Mouse (Mus musculus): ENCODE results near the gene Slf2.

The Slf2 gene

DNA sequence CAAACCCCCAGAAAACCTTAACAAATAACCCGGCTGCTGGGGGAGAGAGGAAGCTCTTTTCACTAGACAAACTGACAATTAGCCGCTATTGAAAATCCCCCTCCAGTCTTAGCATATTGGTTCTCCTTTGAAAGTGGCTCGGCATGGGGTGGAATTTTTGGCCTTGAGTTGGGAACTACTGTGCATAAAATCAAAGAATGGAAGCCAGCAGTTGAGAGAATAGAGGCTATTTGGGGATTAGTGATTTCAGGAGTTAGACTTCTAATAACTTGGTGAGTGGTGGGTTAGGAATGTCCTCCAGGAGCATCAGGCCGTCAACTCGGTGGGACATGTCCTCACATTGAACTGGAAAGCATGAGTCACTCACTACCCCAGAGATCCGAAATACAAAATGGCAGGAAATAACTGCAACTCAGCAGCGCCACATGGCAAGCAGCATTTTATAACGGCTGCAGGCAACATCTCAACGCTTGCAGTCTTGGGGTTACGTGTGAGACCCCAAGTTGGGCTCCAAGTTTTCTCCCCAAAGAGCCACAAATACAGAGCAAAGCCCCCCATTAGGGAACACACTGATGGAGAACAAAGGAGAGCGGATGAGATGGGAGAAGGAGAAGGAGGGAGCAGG is 22.0 kb upstream of the Slf2 start:
- no peak for DNase-seq (ENCODE audit: low read depth)

DNA sequence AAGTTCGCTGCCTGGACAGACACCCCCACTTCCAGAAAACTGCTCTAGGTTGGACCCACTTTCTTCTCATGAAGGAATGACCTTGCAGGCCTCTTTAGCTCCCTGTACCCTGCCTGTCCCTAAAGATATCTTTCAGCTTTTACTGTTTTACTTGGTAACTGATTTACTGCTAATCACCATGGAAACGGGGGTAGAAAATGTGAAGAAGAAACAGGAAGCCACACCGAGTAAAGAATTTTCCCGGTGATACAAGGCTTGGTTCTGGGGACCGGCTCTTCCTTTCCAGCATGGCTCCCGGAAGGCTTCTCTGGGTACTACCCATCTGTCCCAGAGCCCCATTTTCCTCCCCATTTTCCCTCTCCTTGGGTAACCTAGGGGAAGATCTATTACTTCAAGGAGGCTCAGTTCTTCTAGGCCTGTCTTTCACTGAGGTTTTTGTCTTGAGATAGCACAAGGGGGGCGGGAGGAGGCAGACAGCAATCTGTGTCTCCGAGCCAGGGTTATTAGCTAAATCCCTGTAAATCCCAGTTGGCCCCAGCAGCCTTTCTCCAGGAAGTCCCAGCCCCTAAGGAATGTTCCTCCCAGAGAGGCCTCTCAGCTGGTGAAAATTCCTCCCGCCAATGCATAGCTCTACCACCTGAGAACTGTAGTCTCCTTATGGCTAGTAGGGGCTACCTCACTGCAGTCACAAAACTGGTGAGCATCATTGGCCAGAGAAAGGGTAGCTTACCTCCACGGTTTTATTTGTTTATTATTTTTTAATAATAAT is 16.3 kb upstream of the Slf2 start:
- DNase-seq (ENCODE audit: low read depth) = no peak

- no peak for DNase-seq (ENCODE audit: low read depth)
Observed at GRCm38 (mm10) chr19:44918171-44918570, 12.8 kb upstream of the Slf2 start.

DNA sequence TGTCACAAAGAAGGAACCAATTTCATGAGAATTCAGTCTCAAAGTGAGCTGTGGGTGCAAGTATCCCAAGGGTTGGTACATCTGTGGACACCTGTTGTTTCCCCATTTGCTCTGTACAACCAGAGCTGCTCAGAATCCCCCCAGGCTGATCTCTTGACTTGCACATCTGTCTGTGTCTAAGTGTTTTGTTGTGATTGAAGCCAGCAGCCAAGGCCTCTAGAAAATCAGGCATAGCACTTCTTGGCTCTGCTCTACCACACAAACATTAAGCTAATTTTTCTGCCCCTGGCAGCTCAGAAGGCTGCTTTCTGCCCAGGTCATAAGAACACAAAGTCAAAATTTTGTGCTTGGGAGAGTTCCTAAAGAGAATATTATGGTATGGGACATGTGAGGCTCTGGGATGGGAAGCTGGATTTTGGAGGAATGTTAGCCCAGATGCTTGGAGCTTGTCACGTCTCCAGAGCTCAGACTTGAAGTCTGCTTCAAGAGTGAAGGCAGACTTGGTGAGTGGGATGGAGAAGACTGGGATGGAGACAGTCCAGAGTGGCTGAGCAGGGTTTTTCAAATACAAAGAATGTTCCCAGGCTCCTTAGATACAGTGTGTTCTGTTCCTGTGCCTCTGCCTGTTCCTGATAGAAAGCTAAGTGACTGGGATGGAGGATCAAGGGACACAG is 9.3 kb upstream of the Slf2 start:
- DNase-seq (ENCODE audit: low read depth) = no peak

- no peak for DNase-seq (ENCODE audit: low read depth)
Observed at GRCm38 (mm10) chr19:44922521-44922920, 8.4 kb upstream of the Slf2 start.

- no peak for DNase-seq (ENCODE audit: low read depth)
Observed at GRCm38 (mm10) chr19:44924699-44925098, 6.3 kb upstream of the Slf2 start.

DNA sequence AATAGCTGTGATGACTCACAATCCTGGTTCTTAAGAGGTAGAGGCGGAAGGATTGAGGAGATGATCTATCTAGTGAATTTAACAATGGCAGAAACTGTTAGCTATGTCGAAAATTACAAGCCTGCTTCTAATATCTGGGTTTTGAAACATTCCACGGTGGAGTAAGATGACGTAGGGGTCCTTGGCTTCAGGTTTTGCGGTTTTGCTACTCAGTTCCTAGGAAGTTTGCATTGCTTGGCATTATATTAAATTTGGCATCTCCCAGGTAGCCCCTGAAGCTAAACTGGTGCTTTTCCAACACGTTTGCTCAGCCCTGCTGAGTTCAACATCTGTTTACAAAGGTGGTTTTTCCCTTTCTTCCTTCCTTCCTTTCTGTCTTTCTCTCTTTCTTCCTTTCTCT is 4.2 kb upstream of the Slf2 start:
- no peak for DNase-seq (ENCODE audit: low read depth)

GRCm38 (mm10) chr19:44927250-44927649 is 3.7 kb upstream of the Slf2 start:
- DNase-seq (ENCODE audit: low read depth) = no peak

GRCm38 (mm10) chr19:44928185-44928584 is 2.8 kb upstream of the Slf2 start:
- DNase-seq (ENCODE audit: low read depth) = no peak

GRCm38 (mm10) chr19:44929251-44929650 is 1.7 kb upstream of the Slf2 start:
- no peak for DNase-seq (ENCODE audit: low read depth)

DNA sequence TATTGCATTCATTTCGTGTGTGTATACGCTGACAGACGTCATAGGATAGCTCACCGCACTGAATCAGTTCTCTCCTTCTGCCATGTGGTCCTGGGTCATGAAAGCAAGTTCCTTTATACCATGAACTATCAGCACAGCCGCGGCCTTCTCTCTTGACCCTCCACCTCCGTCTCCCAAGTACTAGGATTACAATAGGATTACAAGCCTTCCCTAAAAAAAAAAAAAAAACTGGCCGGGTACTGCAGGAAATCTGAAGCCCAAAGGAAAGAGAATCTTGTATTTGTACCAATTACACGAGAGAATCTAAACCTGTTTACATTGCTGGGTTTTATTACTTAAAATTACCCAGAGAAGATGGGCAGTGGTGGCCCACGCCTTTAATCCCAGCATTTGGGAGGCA is 1.3 kb upstream of the Slf2 start:
- DNase-seq (ENCODE audit: low read depth) = no peak

GRCm38 (mm10) chr19:44930122-44930521 is 829 bp upstream of the Slf2 start:
- DNase-seq (ENCODE audit: low read depth) = no peak

DNA sequence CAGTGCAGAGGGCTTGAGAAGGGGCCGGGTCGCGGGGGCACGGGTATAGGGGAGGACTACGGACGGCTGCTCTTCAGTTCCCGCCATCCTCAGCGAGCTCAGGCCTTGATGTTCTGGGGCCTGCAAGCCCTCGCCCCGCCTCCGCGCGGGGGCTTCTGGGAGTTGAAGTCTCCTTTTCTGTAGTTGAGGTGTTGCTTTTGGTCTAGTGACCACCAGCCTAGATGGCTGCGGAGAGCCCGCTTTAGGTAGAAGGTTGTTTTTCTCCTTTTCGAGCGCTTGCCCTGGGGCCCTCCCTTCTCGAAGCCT is 456 bp downstream of the Slf2 start:
- DNase-seq (ENCODE audit: low read depth) = peak; percentile 50

DNA sequence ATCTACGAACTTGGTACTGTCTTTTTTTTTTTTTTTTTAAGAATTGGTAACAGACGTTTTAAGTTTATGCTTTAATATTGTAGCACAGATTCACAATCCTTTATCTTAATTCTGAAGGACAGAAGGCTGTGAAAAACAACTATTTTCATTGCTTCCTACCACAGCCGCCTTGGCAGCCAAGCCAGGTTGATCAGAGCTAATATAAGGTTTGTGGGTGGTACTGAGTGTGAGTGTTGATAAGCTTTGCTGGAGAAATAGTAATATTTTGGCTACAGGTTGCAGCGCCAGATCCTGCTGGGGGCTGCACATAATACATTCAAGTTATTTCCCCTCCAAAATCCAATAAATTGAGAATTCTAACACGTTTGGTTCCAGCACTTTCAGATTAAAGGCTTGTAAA is 1.1 kb downstream of the Slf2 start:
- no peak for DNase-seq (ENCODE audit: low read depth)

- no peak for DNase-seq (ENCODE audit: low read depth)
Observed at GRCm38 (mm10) chr19:44933136-44933535, 2.2 kb downstream of the Slf2 start.

DNA sequence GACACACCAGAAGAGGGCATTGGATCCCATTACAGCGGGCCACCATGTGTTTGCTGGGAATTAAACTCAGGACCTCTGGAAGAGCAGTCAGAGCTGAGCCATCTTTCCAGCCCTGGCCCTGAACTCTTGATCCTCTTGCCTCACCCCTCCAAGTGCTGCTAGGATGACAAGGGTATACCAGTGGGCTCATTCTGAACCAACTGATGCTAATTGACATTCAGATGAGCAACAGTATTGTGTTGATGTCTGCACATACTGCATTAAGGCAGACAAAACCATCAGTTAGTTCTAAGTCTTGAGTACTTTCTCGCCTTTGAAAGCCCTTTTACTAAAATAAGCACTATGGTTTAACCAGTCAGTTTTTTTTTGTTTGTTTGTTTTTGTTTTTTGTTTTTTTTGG is 28.7 kb downstream of the Slf2 start:
- no peak for DNase-seq (ENCODE audit: low read depth)

GRCm38 (mm10) chr19:44965978-44966377 is 35.0 kb downstream of the Slf2 start:
- DNase-seq (ENCODE audit: low read depth) = no peak

DNA sequence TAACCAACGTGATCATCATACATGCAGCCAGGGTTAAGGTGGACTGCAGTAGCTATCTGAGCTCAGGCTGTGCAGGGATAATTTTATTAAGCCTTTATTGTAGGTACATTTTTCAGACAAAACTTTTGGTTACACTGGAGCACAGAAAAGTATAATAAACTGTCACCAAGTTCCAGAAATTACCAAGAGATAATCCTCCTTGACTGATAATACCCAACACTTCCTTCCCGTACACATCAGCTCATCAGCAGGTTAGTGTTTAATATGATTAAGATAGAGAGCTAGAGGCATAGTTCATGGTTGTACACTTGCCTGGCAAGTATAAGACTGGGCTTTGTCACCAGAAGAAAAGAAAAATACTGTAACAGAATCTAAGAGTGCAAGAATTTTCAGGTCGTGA is 37.4 kb downstream of the Slf2 start:
- no peak for DNase-seq (ENCODE audit: low read depth)

DNA sequence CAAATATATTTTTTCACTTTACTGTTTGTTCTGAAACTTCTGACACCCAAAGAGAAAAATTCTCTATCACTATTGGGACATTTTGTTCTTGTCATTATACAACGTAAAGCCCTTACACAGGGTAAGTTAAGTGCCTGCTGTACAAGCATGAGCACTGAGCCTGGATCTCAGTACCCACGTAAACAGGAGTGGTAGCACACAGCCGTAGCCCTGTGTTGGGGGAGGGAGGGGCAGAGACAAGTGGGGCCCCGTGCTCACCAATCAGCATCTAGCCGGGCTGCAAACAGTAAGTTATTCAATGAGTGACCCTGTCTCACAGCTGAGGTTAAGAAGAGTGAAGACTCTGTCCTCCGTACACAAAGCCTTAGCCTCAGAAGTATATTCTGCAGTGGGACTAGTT is 45.7 kb downstream of the Slf2 start:
- no peak for DNase-seq (ENCODE audit: low read depth)

DNA sequence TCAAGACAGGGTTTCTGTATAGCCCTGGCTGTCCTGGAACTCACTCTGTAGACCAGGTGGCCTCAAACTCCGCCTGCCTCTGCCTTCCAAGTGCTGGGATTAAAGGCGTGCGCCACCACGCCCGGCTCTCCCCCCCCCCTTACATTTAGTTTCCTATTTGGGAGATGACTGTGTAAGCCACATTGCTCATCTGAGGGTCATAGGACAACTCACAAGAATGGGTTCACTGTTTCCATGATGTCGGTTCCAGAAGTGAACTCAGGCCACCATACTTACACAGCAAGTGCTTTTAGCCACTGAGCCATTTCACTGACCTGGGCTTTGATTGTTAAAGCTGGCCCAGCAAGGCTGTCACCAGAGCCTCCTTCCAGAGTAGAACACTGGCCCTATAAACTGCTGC is 46.2 kb downstream of the Slf2 start:
- DNase-seq (ENCODE audit: low read depth) = no peak

- no peak for DNase-seq (ENCODE audit: low read depth)
Observed at GRCm38 (mm10) chr19:44980787-44981186, 49.8 kb downstream of the Slf2 start.

DNA sequence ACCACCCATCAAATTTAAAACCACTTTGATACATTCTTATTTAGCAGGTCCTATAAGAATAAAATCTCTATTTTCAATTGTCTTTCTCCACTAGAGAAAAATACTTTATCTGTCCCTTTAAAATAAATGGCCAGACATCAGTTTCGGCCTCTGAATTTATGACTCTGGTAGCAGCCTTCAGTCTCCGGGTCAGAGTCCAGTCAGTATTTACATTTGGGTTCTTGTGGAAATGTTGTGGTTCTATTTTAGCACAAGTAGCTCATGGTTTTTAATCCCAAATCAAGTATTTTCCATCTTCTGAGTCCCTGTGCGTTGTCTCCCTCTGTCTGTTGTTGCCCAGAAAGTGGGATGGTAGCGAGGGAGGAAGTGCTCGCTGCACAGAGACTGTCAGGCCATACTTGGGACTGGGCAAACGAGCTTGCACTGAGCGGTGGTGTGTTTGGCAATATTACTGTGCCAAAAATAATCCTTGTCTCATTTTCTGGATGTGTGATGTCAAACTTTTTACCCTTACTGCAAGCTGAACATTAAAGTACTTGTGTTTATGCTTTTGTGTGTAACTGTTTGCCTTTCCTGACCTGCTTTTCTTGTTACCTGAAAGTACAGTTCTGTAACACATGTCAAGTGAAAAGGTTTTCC is 51.6 kb downstream of the Slf2 start:
- DNase-seq (ENCODE audit: low read depth) = no peak

- DNase-seq (ENCODE audit: low read depth) = no peak
Observed at GRCm38 (mm10) chr19:44983366-44983765, 52.4 kb downstream of the Slf2 start.

Measured in fibroblast of lung, adult 2 months (primary cell).